Mouse (Mus musculus): ENCODE results near the gene Iqschfp. TPM values are rescaled to one million over a fixed set of nuclear protein-coding genes. Genes with fewer than 3 reads are reported as not detected.

The Iqschfp gene
- total and polyA plus RNA-seq, 2 experiments = not detected

DNA sequence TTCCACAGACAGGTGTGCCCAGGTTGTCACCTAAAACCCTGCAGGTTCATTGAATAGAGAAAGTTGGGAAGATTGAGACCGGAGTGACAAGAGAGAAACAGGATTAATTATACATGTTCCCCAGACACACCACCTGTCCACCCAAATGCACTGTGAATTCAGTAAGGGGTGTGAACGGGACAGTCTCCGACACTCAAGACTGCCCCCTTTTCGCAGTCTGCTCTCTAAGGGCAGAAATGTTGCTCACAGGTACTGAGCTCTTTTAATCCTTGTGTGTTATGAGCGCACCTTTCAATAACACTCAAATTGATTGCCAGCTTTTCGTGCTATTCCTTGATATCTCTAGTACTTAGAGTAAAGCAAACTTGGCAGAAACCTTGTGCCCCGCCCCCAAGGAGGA lies 460.9 kb downstream of the Iqschfp start:
- H3K79me2 ChIP-seq (ENCODE audit: control insufficient read depth, insufficient read depth, low read length) = no peaks in the 10 kb centered on the region
- H3K27me3 ChIP-seq (ENCODE audit: control insufficient read depth, insufficient read depth, low read length) = no peaks in the 10 kb centered on the region
- DNase-seq (ENCODE audit: extremely low read depth, low read depth, low spot score) = no peak
- no peaks in the 10 kb centered on the region; the same call in 1 of the 2 replicates for H3K4me1 ChIP-seq (ENCODE audit: control insufficient read depth, insufficient read depth, low read length)
- no peak overlapping the region for H3K27ac ChIP-seq (replicated peaks; ENCODE audit: insufficient read depth, low read depth, low read length)
- TF ChIP-seq CTCF (IDR thresholded peaks at IDR 0.05; ENCODE audit: low read depth, low read length) = no peak
- TF ChIP-seq POLR2A (IDR thresholded peaks at IDR 0.05; ENCODE audit: extremely low read depth, insufficient read depth, low read length) = no peak
- H3K4me3 ChIP-seq (ENCODE audit: insufficient read depth, low read depth, low read length) = no peak overlapping the region
- no peak overlapping the region for H3K9ac ChIP-seq (ENCODE audit: low read depth, low read length)
- WGBS = 87% methylated on average over 7 of the region's 7 CpGs
- no peaks in the 10 kb centered on the region for H3K36me3 ChIP-seq (ENCODE audit: control insufficient read depth, insufficient read depth, low read length)

GRCm38 (mm10) chr3:68353492-68353891 lies 461.5 kb downstream of the Iqschfp start:
- no peaks in the 10 kb centered on the region for H3K27me3 ChIP-seq (ENCODE audit: control insufficient read depth, insufficient read depth, low read length)
- WGBS = 50% methylated on average over 3 of the region's 3 CpGs
- no peaks in the 10 kb centered on the region for H3K79me2 ChIP-seq (ENCODE audit: control insufficient read depth, insufficient read depth, low read length)
- peak; percentile 32 for DNase-seq (ENCODE audit: extremely low read depth, low read depth, low spot score)
- no peak overlapping the region for H3K27ac ChIP-seq (replicated peaks; ENCODE audit: insufficient read depth, low read depth, low read length)
- TF ChIP-seq CTCF (IDR thresholded peaks at IDR 0.05; ENCODE audit: low read depth, low read length) (no peak), POLR2A (IDR thresholded peaks at IDR 0.05; ENCODE audit: extremely low read depth, insufficient read depth, low read length) (no peak)
- no peak overlapping the region for H3K9ac ChIP-seq (ENCODE audit: low read depth, low read length)
- no peaks in the 10 kb centered on the region for H3K36me3 ChIP-seq (ENCODE audit: control insufficient read depth, insufficient read depth, low read length)
- H3K4me1 ChIP-seq (ENCODE audit: control insufficient read depth, insufficient read depth, low read length) = no peaks in the 10 kb centered on the region; the same call in 1 of the 2 replicates
- H3K4me3 ChIP-seq (ENCODE audit: insufficient read depth, low read depth, low read length) = no peak overlapping the region

DNA sequence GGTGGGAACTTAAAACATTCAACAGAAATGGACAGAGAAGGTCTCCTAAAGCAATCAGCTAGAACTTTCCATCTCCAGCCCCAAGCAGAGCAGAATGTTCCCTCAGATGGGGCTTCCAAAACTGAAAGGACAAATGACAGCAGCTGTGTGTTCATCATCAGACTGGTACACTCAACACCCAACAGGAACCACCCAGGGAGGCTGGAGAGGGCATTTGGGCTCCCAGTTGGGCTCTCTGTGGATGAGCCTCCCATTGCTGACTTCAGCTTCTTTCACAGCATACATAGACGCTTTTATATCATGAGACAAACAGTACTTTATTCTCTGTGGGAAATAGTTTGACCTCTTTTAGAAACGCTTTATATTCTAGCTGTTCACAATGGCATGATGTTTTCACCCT lies 464.5 kb downstream of the Iqschfp start:
- 83% methylated on average over 2 of the region's 2 CpGs for WGBS
- no peak for DNase-seq (ENCODE audit: extremely low read depth, low read depth, low spot score)

DNA sequence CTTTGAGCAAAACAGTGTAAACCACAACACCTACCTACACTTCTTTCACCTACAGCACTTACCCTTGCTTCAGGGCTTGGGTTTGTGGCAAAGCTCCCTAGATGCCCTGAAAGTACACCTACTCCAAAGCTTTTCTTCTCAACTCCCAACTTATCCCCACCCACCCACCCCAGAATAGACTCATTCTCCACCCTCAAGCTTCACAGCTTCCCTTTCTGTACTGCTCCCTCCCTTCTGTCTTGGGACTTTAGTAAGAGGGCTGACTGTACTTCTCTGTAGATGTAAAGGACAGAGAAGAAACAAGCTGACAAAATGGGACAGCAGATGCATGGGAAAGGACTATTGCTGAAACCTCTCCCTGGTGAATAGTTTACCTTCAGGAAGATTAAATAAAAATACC lies 476.0 kb downstream of the Iqschfp start:
- H3K9ac ChIP-seq (ENCODE audit: low read depth, low read length) = no peak overlapping the region
- no peaks in the 10 kb centered on the region for H3K4me1 ChIP-seq (ENCODE audit: control insufficient read depth, insufficient read depth, low read length)
- H3K4me3 ChIP-seq (ENCODE audit: insufficient read depth, low read depth, low read length) = no peak overlapping the region
- no peaks in the 10 kb centered on the region for H3K79me2 ChIP-seq (ENCODE audit: control insufficient read depth, insufficient read depth, low read length)
- H3K36me3 ChIP-seq (ENCODE audit: control insufficient read depth, insufficient read depth, low read length) = no peaks in the 10 kb centered on the region
- DNase-seq (ENCODE audit: extremely low read depth, low read depth, low spot score) = no peak
- H3K27me3 ChIP-seq (ENCODE audit: control insufficient read depth, insufficient read depth, low read length) = no peaks in the 10 kb centered on the region
- TF ChIP-seq CTCF (IDR thresholded peaks at IDR 0.05; ENCODE audit: low read depth, low read length) (no peak), POLR2A (IDR thresholded peaks at IDR 0.05; ENCODE audit: extremely low read depth, insufficient read depth, low read length) (no peak)
- no peak overlapping the region for H3K27ac ChIP-seq (replicated peaks; ENCODE audit: insufficient read depth, low read depth, low read length)

More for the DNA sequence above, 464.5 kb downstream of the Iqschfp start:
- H3K27me3 ChIP-seq (ENCODE audit: control insufficient read depth, insufficient read depth, low read length) = no peaks in the 10 kb centered on the region
- no peaks in the 10 kb centered on the region; the same call in 1 of the 2 replicates for H3K4me1 ChIP-seq (ENCODE audit: control insufficient read depth, insufficient read depth, low read length)
- H3K79me2 ChIP-seq (ENCODE audit: control insufficient read depth, insufficient read depth, low read length) = no peaks in the 10 kb centered on the region
- no peak overlapping the region for H3K4me3 ChIP-seq (ENCODE audit: insufficient read depth, low read depth, low read length)
- TF ChIP-seq CTCF (IDR thresholded peaks at IDR 0.05; ENCODE audit: low read depth, low read length) = no peak
- TF ChIP-seq POLR2A (IDR thresholded peaks at IDR 0.05; ENCODE audit: extremely low read depth, insufficient read depth, low read length) = no peak
- H3K36me3 ChIP-seq (ENCODE audit: control insufficient read depth, insufficient read depth, low read length) = no peaks in the 10 kb centered on the region
- H3K27ac ChIP-seq (replicated peaks; ENCODE audit: insufficient read depth, low read depth, low read length) = no peak overlapping the region
- no peak overlapping the region for H3K9ac ChIP-seq (ENCODE audit: low read depth, low read length)

DNA sequence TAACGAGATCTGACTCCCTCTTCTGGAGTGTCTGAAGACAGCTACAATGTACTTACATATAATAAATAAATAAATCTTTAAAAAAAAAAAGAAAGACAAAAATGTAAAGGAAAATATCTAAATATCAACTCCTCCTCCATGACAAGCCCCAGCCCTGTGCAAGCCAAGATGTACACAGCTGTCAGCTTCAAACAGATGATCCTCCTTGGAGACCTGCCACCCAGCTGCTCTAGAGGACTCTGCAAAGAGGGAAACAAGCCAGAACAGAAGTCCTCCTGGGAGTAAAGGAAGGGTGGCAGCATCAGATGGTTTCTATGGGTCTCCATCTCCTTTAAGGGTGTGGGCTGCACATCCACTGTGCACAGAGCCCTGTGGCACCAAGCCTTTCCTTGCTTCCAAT lies 480.9 kb downstream of the Iqschfp start:
- Histone ChIP-seq H3K4me1 (ENCODE audit: control insufficient read depth, insufficient read depth, low read length) (no peaks in the 10 kb centered on the region), H3K27ac (replicated peaks; ENCODE audit: insufficient read depth, low read depth, low read length) (no peak overlapping the region), H3K27me3 (ENCODE audit: control insufficient read depth, insufficient read depth, low read length) (no peaks in the 10 kb centered on the region), H3K79me2 (ENCODE audit: control insufficient read depth, insufficient read depth, low read length) (no peaks in the 10 kb centered on the region), H3K4me3 (ENCODE audit: insufficient read depth, low read depth, low read length) (no peak overlapping the region), H3K36me3 (ENCODE audit: control insufficient read depth, insufficient read depth, low read length) (no peaks in the 10 kb centered on the region), H3K9ac (ENCODE audit: low read depth, low read length) (no peak overlapping the region)
- no peak for TF ChIP-seq POLR2A (IDR thresholded peaks at IDR 0.05; ENCODE audit: extremely low read depth, insufficient read depth, low read length)
- TF ChIP-seq CTCF (IDR thresholded peaks at IDR 0.05; ENCODE audit: low read depth, low read length) = no peak
- no peak for DNase-seq (ENCODE audit: extremely low read depth, low read depth, low spot score)
- WGBS = 88% methylated on average over 1 of the region's 1 CpGs

- no peak overlapping the region for H3K27ac ChIP-seq (replicated peaks; ENCODE audit: insufficient read depth, low read depth, low read length)
- H3K79me2 ChIP-seq (ENCODE audit: control insufficient read depth, insufficient read depth, low read length) = no peaks in the 10 kb centered on the region
- no peaks in the 10 kb centered on the region for H3K4me1 ChIP-seq (ENCODE audit: control insufficient read depth, insufficient read depth, low read length)
- 31% methylated on average over 10 of the region's 10 CpGs for WGBS
- DNase-seq (ENCODE audit: extremely low read depth, low read depth, low spot score) = no peak
- no peak overlapping the region for H3K9ac ChIP-seq (ENCODE audit: low read depth, low read length)
- no peak overlapping the region for H3K4me3 ChIP-seq (ENCODE audit: insufficient read depth, low read depth, low read length)
- H3K36me3 ChIP-seq (ENCODE audit: control insufficient read depth, insufficient read depth, low read length) = no peaks in the 10 kb centered on the region
- TF ChIP-seq POLR2A (IDR thresholded peaks at IDR 0.05; ENCODE audit: extremely low read depth, insufficient read depth, low read length) (no peak), CTCF (IDR thresholded peaks at IDR 0.05; ENCODE audit: low read depth, low read length) (no peak)
- H3K27me3 ChIP-seq (ENCODE audit: control insufficient read depth, insufficient read depth, low read length) = no peaks in the 10 kb centered on the region
Observed at GRCm38 (mm10) chr3:68375100-68375508, 483.1 kb downstream of the Iqschfp start.
